Mouse (Mus musculus) embryonic fibroblast, embryonic 13.5 days (primary cell): ENCODE measurements around the gene Bcl11b. TPM values are rescaled to one million over a fixed set of nuclear protein-coding genes. Genes with fewer than 3 reads are reported as not detected.

Source experiments
- H3K27ac ChIP-seq: 2 replicates; pipeline ENCODE4 v1.5.1; 2012; ENCODE audit warnings: low read length, control low read depth, inconsistent platforms; ENCODE audit not compliant: insufficient read depth
- H3K4me1 ChIP-seq: 2 replicates; pipeline ENCODE4 v1.6.1; 2011; ENCODE audit warnings: low read length; ENCODE audit not compliant: control insufficient read depth, insufficient read depth
- H3K4me3 ChIP-seq: 2 replicates; pipeline ENCODE4 v1.5.1; 2011; ENCODE audit warnings: mild to moderate bottlenecking, control low read depth, low read length; ENCODE audit not compliant: insufficient read depth
- CTCF ChIP-seq: IDR thresholded peaks from 2 replicates; pipeline ENCODE4 v1.5.1; 2011; ENCODE audit warnings: mild to moderate bottlenecking, control low read depth, low read length, moderate library complexity, borderline replicate concordance; ENCODE audit not compliant: insufficient read depth
- POLR2A ChIP-seq: IDR thresholded peaks from 2 replicates; pipeline ENCODE4 v1.6.1; 2011; ENCODE audit warnings: low read depth, mild to moderate bottlenecking, control low read depth, low read length, moderate library complexity
- polyA plus RNA-seq: library from polyadenylated mRNA; stranded (reverse); fragments of >200 nt; gene quantifications from 2 replicates; pipeline ENCODE4 v1.2.4, GENCODE M21; 2011; ENCODE audit warnings: low read depth; ENCODE audit not compliant: missing spikeins, insufficient read length

The Bcl11b gene
- polyA plus RNA-seq, 1 experiment, result 6.5 TPM

- TF ChIP-seq CTCF, result no peak
- no peak for TF ChIP-seq POLR2A
- no peaks in the 10 kb centered on the region for H3K4me1 ChIP-seq
- no peak overlapping the region for H3K4me3 ChIP-seq
- H3K27ac ChIP-seq, result no peak overlapping the region
Observed at GRCm38 (mm10) chr12:107918779-107919178, 84.6 kb downstream of the Bcl11b start.

- no peak overlapping the region for H3K4me3 ChIP-seq
- no peaks in the 10 kb centered on the region for H3K4me1 ChIP-seq
- TF ChIP-seq POLR2A (no peak), CTCF (no peak)
- H3K27ac ChIP-seq, result no peak overlapping the region
Observed at GRCm38 (mm10) chr12:107916008-107916407, 87.4 kb downstream of the Bcl11b start.

- Histone ChIP-seq H3K27ac (no peak overlapping the region), H3K4me1 (no peaks in the 10 kb centered on the region), H3K4me3 (no peak overlapping the region)
- no peak for TF ChIP-seq CTCF
- TF ChIP-seq POLR2A, result no peak
Observed at GRCm38 (mm10) chr12:107915396-107915795, 88.0 kb downstream of the Bcl11b start.

GRCm38 (mm10) chr12:107908826-107909225 lies 94.6 kb downstream of the Bcl11b start:
- Histone ChIP-seq H3K4me1 (no peaks in the 10 kb centered on the region), H3K27ac (no peak overlapping the region), H3K4me3 (no peak overlapping the region)
- TF ChIP-seq POLR2A, result no peak
- TF ChIP-seq CTCF, result no peak

GRCm38 (mm10) chr12:107905333-107905732 lies 98.1 kb downstream of the Bcl11b start:
- no peak overlapping the region for H3K27ac ChIP-seq
- no peak for TF ChIP-seq POLR2A
- TF ChIP-seq CTCF, result 0 out of 2 replicates have a peak, but pooled peaks have one; percentile 3
- H3K4me1 ChIP-seq, result no peaks in the 10 kb centered on the region
- no peak overlapping the region for H3K4me3 ChIP-seq

GRCm38 (mm10) chr12:107904457-107904856 lies 98.9 kb downstream of the Bcl11b start:
- TF ChIP-seq POLR2A, result no peak
- Histone ChIP-seq H3K4me1 (no peaks in the 10 kb centered on the region), H3K4me3 (no peak overlapping the region), H3K27ac (no peak overlapping the region)

GRCm38 (mm10) chr12:107903949-107904348 lies 99.5 kb downstream of the Bcl11b start:
- Histone ChIP-seq H3K4me1 (no peaks in the 10 kb centered on the region), H3K27ac (no peak overlapping the region), H3K4me3 (no peak overlapping the region)
- TF ChIP-seq CTCF, result no peak
- no peak for TF ChIP-seq POLR2A

- TF ChIP-seq POLR2A, result no peak
- no peak for TF ChIP-seq CTCF
- Histone ChIP-seq H3K4me1 (peaks cover 12% of the 10 kb centered on the region), H3K27ac (no peak overlapping the region)
Observed at GRCm38 (mm10) chr12:107891449-107891848, 112.0 kb downstream of the Bcl11b start.

GRCm38 (mm10) chr12:107890326-107890725 lies 113.1 kb downstream of the Bcl11b start:
- no peak overlapping the region for H3K27ac ChIP-seq
- H3K4me3 ChIP-seq, result no peak overlapping the region
- H3K4me1 ChIP-seq, result peaks cover 12% of the 10 kb centered on the region
- TF ChIP-seq POLR2A, result no peak
- no peak for TF ChIP-seq CTCF

More at GRCm38 (mm10) chr12:107891449-107891848, 112.0 kb downstream of the Bcl11b start:
- no peak overlapping the region for H3K4me3 ChIP-seq

GRCm38 (mm10) chr12:107889841-107890240 lies 113.6 kb downstream of the Bcl11b start:
- no peak overlapping the region for H3K4me3 ChIP-seq
- peaks cover 12% of the 10 kb centered on the region for H3K4me1 ChIP-seq
- no peak for TF ChIP-seq POLR2A
- no peak for TF ChIP-seq CTCF
- H3K27ac ChIP-seq, result no peak overlapping the region

GRCm38 (mm10) chr12:107888646-107889045 lies 114.8 kb downstream of the Bcl11b start:
- Histone ChIP-seq H3K27ac (0 out of 2 replicates have a peak overlapping the region, but pooled peaks have one; percentile 21), H3K4me3 (no peak overlapping the region), H3K4me1 (peaks cover 12% of the 10 kb centered on the region)
- no peak for TF ChIP-seq CTCF
- TF ChIP-seq POLR2A, result no peak
